Mouse (Mus musculus): ENCODE measurements around the gene Prol1.
"Not testable (repeated sequence)": the region's sequence is repeated elsewhere in the genome, so short reads cannot be mapped to it uniquely, and the experiment has no call there.

Prol1 gene

GRCm38 (mm10) chr5:88317012-88317411 lies at the start of gene Prol1:
TSS of gene Prol1 (plus strand) at chr5:88317312.
- in situ Hi-C loops (cut with MboI, MseI), result no loop called here

- in situ Hi-C loops (cut with MboI, MseI), result no loop called here
Measured at GRCm38 (mm10) chr5:88268619-88269018, 48.5 kb upstream of the Prol1 start, which contains the start of gene Gm7714. TSS of gene Gm7714 (plus strand) at chr5:88268919.

- in situ Hi-C loops (cut with MboI, MseI), result not testable (repeated sequence)
Measured at GRCm38 (mm10) chr5:88311307-88311706, 5.8 kb upstream of the Prol1 start.

- in situ Hi-C loops (cut with MboI, MseI), result not testable (repeated sequence)
Measured at GRCm38 (mm10) chr5:88348533-88348932, 31.4 kb downstream of the Prol1 start.

GRCm38 (mm10) chr5:88364768-88365167 lies 47.7 kb downstream of the Prol1 start:
- in situ Hi-C loops (cut with MboI, MseI), result loop anchor here (10.0 kb wide), 1 partner anchor 1520 kb away; no protein-coding TSS in a partner anchor

GRCm38 (mm10) chr5:88366886-88367285 lies 49.8 kb downstream of the Prol1 start:
- in situ Hi-C loops (cut with MboI, MseI), result loop anchor here (10.0 kb wide), 1 partner anchor 1522 kb away; no protein-coding TSS in a partner anchor

GRCm38 (mm10) chr5:88370578-88371232 lies 53.6 kb downstream of the Prol1 start:
- in situ Hi-C loops (cut with MboI, MseI), result no loop called here

GRCm38 (mm10) chr5:88372563-88372962 lies 55.5 kb downstream of the Prol1 start:
- in situ Hi-C loops (cut with MboI, MseI), result no loop called here

- in situ Hi-C loops (cut with MboI, MseI), result no loop called here
Measured at GRCm38 (mm10) chr5:88375808-88376207, 58.7 kb downstream of the Prol1 start, which contains the start of gene Amtn. TSS of gene Amtn (plus strand) at chr5:88376108.

Measured in T-helper 1 cell (primary cell).